Mouse (Mus musculus) right cerebral cortex, postnatal 10 days (tissue): ENCODE measurements around the gene Pak1.

Source experiments
- DNase-seq, 2 experiments: peaks; one replicate each; pipeline ENCODE4 v3.0.0; 2021; ENCODE audit warnings: low spot score in 2 of 2

The Pak1 gene

GRCm38 (mm10) chr7:97777191-97777590 is 11.2 kb upstream of the Pak1 start:
- no peak for DNase-seq

- no peak for DNase-seq
Measured at GRCm38 (mm10) chr7:97780222-97780621, 8.1 kb upstream of the Pak1 start.

GRCm38 (mm10) chr7:97780815-97781214 is 7.5 kb upstream of the Pak1 start:
- DNase-seq = no peak

GRCm38 (mm10) chr7:97781496-97781895 is 6.8 kb upstream of the Pak1 start:
- DNase-seq = no peak

GRCm38 (mm10) chr7:97783523-97783922 is 4.8 kb upstream of the Pak1 start:
- no peak for DNase-seq

GRCm38 (mm10) chr7:97788669-97789483 is 535 bp downstream of the Pak1 start:
- peak in 1 of 2 experiments; percentile 47 for DNase-seq

- DNase-seq = no peak
Measured at GRCm38 (mm10) chr7:97790272-97790671, 1.9 kb downstream of the Pak1 start.

GRCm38 (mm10) chr7:97792324-97792723 is 4.0 kb downstream of the Pak1 start:
- no peak for DNase-seq

- DNase-seq = no peak
Measured at GRCm38 (mm10) chr7:97803116-97803515, 14.8 kb downstream of the Pak1 start.

- peak; percentile 32 to 50 for DNase-seq
Measured at GRCm38 (mm10) chr7:97804245-97805066, 16.1 kb downstream of the Pak1 start.

- DNase-seq = no peak
Measured at GRCm38 (mm10) chr7:97805067-97805365, 16.7 kb downstream of the Pak1 start.

- DNase-seq = no peak
Measured at GRCm38 (mm10) chr7:97809307-97809706, 21.0 kb downstream of the Pak1 start.

GRCm38 (mm10) chr7:97821875-97822274 is 33.5 kb downstream of the Pak1 start:
- DNase-seq = no peak

- no peak for DNase-seq
Measured at GRCm38 (mm10) chr7:97829091-97829490, 40.8 kb downstream of the Pak1 start.

GRCm38 (mm10) chr7:97830739-97831138 is 42.4 kb downstream of the Pak1 start:
- no peak for DNase-seq

- no peak for DNase-seq
Measured at GRCm38 (mm10) chr7:97832987-97833386, 44.6 kb downstream of the Pak1 start.

- no peak for DNase-seq
Measured at GRCm38 (mm10) chr7:97838574-97838973, 50.2 kb downstream of the Pak1 start.

- DNase-seq = peak; percentile 62 to 64
Measured at GRCm38 (mm10) chr7:97841311-97841710, 53.0 kb downstream of the Pak1 start.

- no peak for DNase-seq
Measured at GRCm38 (mm10) chr7:97842332-97842731, 54.0 kb downstream of the Pak1 start.

- DNase-seq = peak; percentile 87 to 91
Measured at GRCm38 (mm10) chr7:97842806-97843570, 54.6 kb downstream of the Pak1 start.

- DNase-seq = no peak
Measured at GRCm38 (mm10) chr7:97844419-97844818, 56.1 kb downstream of the Pak1 start.

- DNase-seq = no peak
Measured at GRCm38 (mm10) chr7:97845546-97845945, 57.2 kb downstream of the Pak1 start.
